Mouse (Mus musculus): ENCODE measurements at regions not wholly inside any gene's neighbourhood (a gene's known extent, or its start where the extent isn't known, plus 50 kb on each side); places are given as distances from the start of the nearest gene placed in this dataset.

DNA sequence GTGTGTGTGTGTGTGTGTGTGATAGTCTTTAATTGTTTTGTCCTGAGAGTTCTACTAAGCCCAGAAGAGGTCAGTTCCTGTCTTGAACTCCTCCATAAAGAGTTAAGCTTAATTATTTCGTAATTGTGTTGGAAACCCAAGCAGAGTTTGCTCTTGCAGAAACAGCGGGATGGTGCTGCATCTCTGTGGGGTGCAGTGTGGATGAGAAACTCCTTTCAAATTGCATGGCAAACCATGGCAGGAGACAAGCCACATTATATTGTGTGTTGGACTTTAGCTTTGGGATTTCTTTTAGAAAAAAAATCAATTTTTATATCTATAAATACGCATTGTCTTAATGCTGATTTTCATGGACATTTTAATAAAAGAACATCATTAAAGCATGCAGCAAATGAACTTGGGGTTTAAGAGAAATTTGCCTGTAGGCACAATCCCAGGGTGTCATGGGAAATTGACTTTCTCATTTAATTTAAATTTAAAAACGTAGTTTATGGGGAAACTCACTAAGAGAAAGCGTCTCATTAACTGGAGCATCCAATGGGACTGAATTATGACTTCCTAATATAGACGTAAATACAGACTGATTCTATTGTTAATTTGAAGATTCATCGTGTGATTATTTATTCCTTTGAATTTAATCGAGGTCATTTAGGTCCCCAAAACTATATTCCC, 61.4 kb upstream of the Olfr275 start:
- no peak overlapping the region for H3K4me3 ChIP-seq (ENCODE audit: extremely low read depth, insufficient read depth, insufficient read length)
- H3K27ac ChIP-seq (ENCODE audit: insufficient read depth, low read length) = no peak overlapping the region
- no peaks in the 10 kb centered on the region for H3K4me1 ChIP-seq (ENCODE audit: control insufficient read depth, insufficient read depth, insufficient read length)
- DNase-seq (ENCODE audit: low read depth in 1 of 2, low spot score in 2 of 2) = no peak
- H3K27me3 ChIP-seq (ENCODE audit: control insufficient read depth, insufficient read depth, low read length) = no peaks in the 10 kb centered on the region
- WGBS = 80% methylated on average over 8 of the region's 8 CpGs
- no peaks in the 10 kb centered on the region for H3K36me3 ChIP-seq (ENCODE audit: control insufficient read depth, insufficient read depth, low read length)
- no peak for TF ChIP-seq CTCF (IDR thresholded peaks at IDR 0.05; ENCODE audit: extremely low read depth, insufficient read depth, insufficient read length, insufficient replicate concordance)
- TF ChIP-seq POLR2A (IDR thresholded peaks at IDR 0.05; ENCODE audit: low read depth, low read length) = no peak
